Comparison of ENCODE assay signal across 12 mouse cellular contexts in the genomic region with DNA sequence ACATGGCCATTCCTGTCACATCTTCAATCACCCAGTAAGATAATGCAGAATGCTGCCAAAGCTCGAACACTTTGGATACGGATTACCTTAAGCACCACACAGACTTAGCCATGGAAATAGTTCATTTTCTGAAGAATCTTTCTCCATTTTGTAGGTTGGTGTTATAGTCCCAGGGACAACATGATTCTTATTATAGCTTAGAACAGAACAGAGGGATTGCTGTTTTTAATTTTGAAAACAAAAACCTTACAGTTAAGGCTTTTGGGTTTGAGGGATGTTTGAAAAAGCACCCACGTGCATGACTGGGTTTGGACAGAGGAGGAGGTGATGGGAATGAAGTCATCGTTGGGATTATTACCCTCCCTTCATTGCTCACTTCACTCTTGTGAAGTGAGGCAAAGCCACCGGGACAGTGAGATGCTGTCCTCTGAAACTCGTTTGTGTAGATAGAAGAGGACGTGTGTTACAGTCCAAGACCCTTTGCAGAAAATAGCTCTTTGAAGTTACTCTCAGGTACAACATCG.
"Had no signal": no experiment of that assay in that cellular context is flagged by ENCODE, and none has a peak within 500 bp of the region (broad histone marks: within the 10 kb centered on the region; RNA-seq: fewer than 3 reads in every experiment).

No protein-coding gene starts in this region.

- H3K27ac ChIP-seq: limb, embryonic 13.5 days; liver, embryonic 14.5 days; midbrain, embryonic 12.5 days; neural tube, embryonic 13.5 days; stomach, embryonic 15.5 days had no signal

- H3K9ac ChIP-seq: limb, embryonic 13.5 days; liver, embryonic 14.5 days; midbrain, embryonic 12.5 days; neural tube, embryonic 13.5 days; stomach, embryonic 15.5 days had no signal

- H3K4me2 ChIP-seq: limb, embryonic 13.5 days; midbrain, embryonic 12.5 days; neural tube, embryonic 13.5 days; stomach, embryonic 15.5 days had no signal

- H3K9me3 ChIP-seq: limb, embryonic 13.5 days; midbrain, embryonic 12.5 days; neural tube, embryonic 13.5 days; stomach, embryonic 15.5 days had no signal

- H3K4me3 ChIP-seq: limb, embryonic 13.5 days; midbrain, embryonic 12.5 days; neural tube, embryonic 13.5 days; stomach, embryonic 15.5 days had no signal

- H3K36me3 ChIP-seq: limb, embryonic 13.5 days; midbrain, embryonic 12.5 days; neural tube, embryonic 13.5 days; stomach, embryonic 15.5 days had no signal

- H3K4me1 ChIP-seq: midbrain, embryonic 12.5 days had no signal

- H3K27me3 ChIP-seq: limb, embryonic 13.5 days; midbrain, embryonic 12.5 days; neural tube, embryonic 13.5 days; stomach, embryonic 15.5 days had no signal

- DNase-seq: kidney, adult 11 months; kidney, adult 9 months; kidney, postnatal 14 days; layer of hippocampus, adult 9-11 months; layer of hippocampus, postnatal 36 days; lung, adult 18-20 months; thymus, postnatal 36 days had no signal
